Mouse (Mus musculus) forebrain, embryonic 13.5 days (tissue): ENCODE measurements at regions not wholly inside any gene's neighbourhood (a gene's known extent, or its start where the extent isn't known, plus 50 kb on each side); places are given as distances from the start of the nearest gene placed in this dataset.

Experiments
- ATAC-seq: fragments of 200-750 bp; cut with Nextera tagmentation; 2 replicates; pipeline ENCODE4 v1.8.0; 2017
- H3K27ac ChIP-seq: fragments of 300-500 bp; sonication (generic); 2 replicates; pipeline ENCODE4 v1.5.1; 2015; ENCODE audit warnings: inconsistent platforms, mild to moderate bottlenecking, moderate library complexity
- H3K27me3 ChIP-seq: fragments of 300-500 bp; sonication (generic); 2 replicates; pipeline ENCODE4 v1.6.1; 2015; ENCODE audit warnings: mild to moderate bottlenecking, inconsistent platforms
- H3K36me3 ChIP-seq: fragments of 300-500 bp; sonication (generic); 2 replicates; pipeline ENCODE4 v1.6.1; 2015; ENCODE audit warnings: mild to moderate bottlenecking, inconsistent platforms; ENCODE audit not compliant: poor library complexity, severe bottlenecking
- H3K4me1 ChIP-seq: fragments of 300-500 bp; sonication (generic); 2 replicates; pipeline ENCODE4 v1.6.1; 2015; ENCODE audit warnings: inconsistent platforms
- H3K4me2 ChIP-seq: fragments of 300-500 bp; sonication (generic); 2 replicates; pipeline ENCODE4 v1.6.1; 2015; ENCODE audit warnings: inconsistent platforms, mild to moderate bottlenecking, moderate library complexity
- H3K4me3 ChIP-seq: fragments of 300-500 bp; sonication (generic); 2 replicates; pipeline ENCODE4 v1.5.1; 2015; ENCODE audit warnings: mild to moderate bottlenecking, inconsistent platforms
- H3K9ac ChIP-seq: fragments of 300-500 bp; sonication (generic); 2 replicates; pipeline ENCODE4 v1.6.1; 2015; ENCODE audit warnings: mild to moderate bottlenecking, inconsistent platforms
- H3K9me3 ChIP-seq: fragments of 300-500 bp; sonication (generic); replicated peaks from 2 replicates; pipeline ENCODE4 v1.6.1; 2016; ENCODE audit warnings: inconsistent platforms
- WGBS: fragments of 180-500 bp; shearing (Covaris S2); methylation state at CpG from one replicate; pipeline ENCODE4 v1.1.7; 2015; 5-methylcytosine and 5-hydroxymethylcytosine counted together

DNA sequence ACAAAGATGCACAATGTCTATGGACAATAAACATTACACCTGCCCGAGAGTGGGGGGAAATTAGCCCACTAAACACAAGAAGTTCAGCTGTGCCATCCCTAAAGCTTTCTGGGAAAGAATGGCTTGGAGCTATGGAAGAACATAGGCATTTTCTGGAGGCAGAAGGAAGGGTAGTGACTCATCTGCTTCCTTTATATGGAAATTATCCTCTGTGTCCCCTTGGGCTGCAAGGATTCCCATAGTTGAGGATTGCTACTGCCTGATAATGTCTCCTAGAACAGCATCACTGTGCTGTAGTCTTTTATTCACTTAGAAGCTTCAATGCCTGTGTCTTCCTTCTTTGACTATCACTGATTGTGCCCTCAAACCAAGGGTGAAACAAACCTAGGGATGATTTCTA is 157.3 kb upstream of the Rnd3 start:
- no peaks in the 10 kb centered on the region for H3K9me3 ChIP-seq
- H3K27me3 ChIP-seq: no peaks in the 10 kb centered on the region
- H3K4me3 ChIP-seq: no peak overlapping the region
- ATAC-seq: no peak
- H3K27ac ChIP-seq: no peak overlapping the region
- no peaks in the 10 kb centered on the region for H3K36me3 ChIP-seq
- H3K4me2 ChIP-seq: no peak overlapping the region
- no peak overlapping the region for H3K9ac ChIP-seq
- no peaks in the 10 kb centered on the region for H3K4me1 ChIP-seq
- WGBS: 82% methylated on average over 1 of the region's 1 CpGs

DNA sequence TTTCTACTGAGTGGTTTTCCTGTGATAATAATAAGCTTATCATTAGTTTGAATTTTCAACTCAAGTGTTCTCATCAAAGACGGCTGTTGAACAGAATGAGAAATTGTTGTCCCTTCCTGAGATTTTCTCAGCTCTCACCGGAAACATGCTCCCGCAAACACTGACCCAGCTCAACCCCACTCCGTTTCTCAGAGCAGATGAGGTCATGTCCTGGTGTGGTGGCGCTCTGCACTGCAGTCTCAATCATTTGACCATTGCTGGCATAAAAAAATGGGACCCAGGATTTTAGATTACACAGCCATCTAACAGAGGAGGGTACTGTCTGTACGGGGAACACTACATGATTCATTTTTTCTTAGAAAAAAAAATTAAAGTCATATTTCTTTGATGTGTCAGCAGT is 156.5 kb upstream of the Rnd3 start:
- Histone ChIP-seq H3K9ac (no peak overlapping the region), H3K27me3 (no peaks in the 10 kb centered on the region), H3K4me1 (no peaks in the 10 kb centered on the region), H3K9me3 (no peaks in the 10 kb centered on the region), H3K27ac (no peak overlapping the region), H3K4me3 (no peak overlapping the region), H3K36me3 (no peaks in the 10 kb centered on the region), H3K4me2 (no peak overlapping the region)
- no peak for ATAC-seq
- 74% methylated on average over 6 of the region's 6 CpGs for WGBS

DNA sequence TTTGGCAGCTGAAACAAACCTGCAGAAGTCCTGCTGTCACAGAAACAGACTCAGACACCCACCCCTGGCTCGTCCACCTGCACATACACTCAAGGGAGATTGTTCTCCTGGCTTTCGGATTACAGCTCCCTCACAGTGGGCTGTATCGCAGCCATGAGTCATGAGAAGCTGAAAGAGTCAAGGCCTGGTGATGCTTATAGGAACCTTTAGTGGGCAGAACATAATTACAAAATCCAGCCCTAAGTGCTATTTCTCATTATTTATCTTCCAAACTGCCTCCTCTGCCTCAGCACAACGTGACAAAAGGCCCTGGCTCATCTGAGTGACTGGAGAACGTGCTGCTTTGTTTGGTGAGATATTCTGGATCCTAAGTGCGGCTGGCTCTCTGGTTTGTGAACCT is 155.8 kb upstream of the Rnd3 start:
- H3K9me3 ChIP-seq: no peaks in the 10 kb centered on the region
- no peak overlapping the region for H3K4me2 ChIP-seq
- H3K9ac ChIP-seq: no peak overlapping the region
- H3K27ac ChIP-seq: no peak overlapping the region
- no peak for ATAC-seq
- no peaks in the 10 kb centered on the region for H3K27me3 ChIP-seq
- no peak overlapping the region for H3K4me3 ChIP-seq
- WGBS: 75% methylated on average over 6 of the region's 6 CpGs
- H3K36me3 ChIP-seq: no peaks in the 10 kb centered on the region
- no peaks in the 10 kb centered on the region for H3K4me1 ChIP-seq

DNA sequence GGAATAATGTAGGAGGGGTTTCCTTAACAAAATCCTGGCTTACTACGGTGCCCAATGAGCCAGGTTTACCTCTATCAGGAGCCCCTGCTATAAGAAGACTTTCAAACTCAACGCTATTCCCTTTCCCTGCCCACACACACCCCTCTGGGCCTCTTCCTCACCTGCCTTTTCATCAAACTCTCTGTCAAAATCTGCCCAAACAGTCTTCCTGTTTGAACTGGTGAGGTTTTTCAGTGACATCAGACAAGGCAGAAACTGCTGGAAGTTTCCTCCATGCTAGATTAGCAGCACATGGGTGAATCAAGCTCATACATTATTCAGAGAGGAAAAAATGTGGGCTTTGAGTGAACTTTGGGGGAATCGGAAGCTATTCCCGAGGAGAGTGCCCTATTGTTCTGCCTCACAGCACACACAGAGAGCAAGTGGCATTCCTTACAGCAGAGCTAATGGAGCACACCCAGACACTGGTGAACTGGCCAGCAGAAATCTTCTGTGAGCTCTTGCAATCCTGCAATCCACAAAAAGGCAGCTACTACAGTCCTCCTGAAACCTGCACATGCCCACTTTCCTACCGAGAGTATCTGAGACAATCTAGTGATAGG is 141.8 kb upstream of the Rnd3 start:
- WGBS: 36% methylated on average over 5 of the region's 5 CpGs
- H3K27me3 ChIP-seq: no peaks in the 10 kb centered on the region
- H3K9me3 ChIP-seq: no peaks in the 10 kb centered on the region
- H3K4me1 ChIP-seq: peaks cover 7% of the 10 kb centered on the region
- H3K36me3 ChIP-seq: no peaks in the 10 kb centered on the region
- ATAC-seq: peak; percentile 65; the same call in 1 of the 2 replicates
- H3K27ac ChIP-seq: no peak overlapping the region
- no peak overlapping the region for H3K4me3 ChIP-seq
- no peak overlapping the region for H3K4me2 ChIP-seq
- no peak overlapping the region for H3K9ac ChIP-seq

- H3K27ac ChIP-seq: no peak overlapping the region
- H3K27me3 ChIP-seq: no peaks in the 10 kb centered on the region
- no peak for ATAC-seq
- peaks cover 18% of the 10 kb centered on the region for H3K4me1 ChIP-seq
- no peak overlapping the region for H3K9ac ChIP-seq
- no peaks in the 10 kb centered on the region for H3K9me3 ChIP-seq
- H3K4me2 ChIP-seq: no peak overlapping the region
- H3K36me3 ChIP-seq: no peaks in the 10 kb centered on the region
- WGBS: 92% methylated on average over 3 of the region's 3 CpGs
- H3K4me3 ChIP-seq: no peak overlapping the region
These were observed 139.8 kb upstream of the Rnd3 start for GRCm38 (mm10) chr2:51288678-51289077.

DNA sequence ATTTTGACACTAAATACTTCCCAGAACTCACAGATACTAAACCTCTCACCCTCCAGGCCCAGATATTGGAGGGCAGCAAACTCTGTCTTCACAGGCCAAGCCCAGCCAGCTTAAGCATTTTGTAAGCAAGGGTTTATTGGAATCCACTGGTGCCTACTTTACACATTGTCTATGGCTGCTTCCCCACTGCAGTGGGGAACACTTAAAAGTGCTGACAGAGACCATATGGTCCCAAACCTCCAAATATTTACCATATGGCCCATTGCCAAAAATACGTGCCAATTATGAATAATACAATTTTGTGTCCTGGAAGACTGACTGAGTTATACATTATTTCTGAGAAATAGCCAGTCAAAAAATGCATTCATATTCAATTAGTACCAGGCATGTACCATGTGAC is 136.7 kb upstream of the Rnd3 start:
- Histone ChIP-seq H3K9me3 (no peaks in the 10 kb centered on the region), H3K27ac (no peak overlapping the region), H3K4me1 (peaks cover 15% of the 10 kb centered on the region), H3K4me3 (no peak overlapping the region), H3K27me3 (no peaks in the 10 kb centered on the region), H3K9ac (no peak overlapping the region), H3K36me3 (no peaks in the 10 kb centered on the region), H3K4me2 (no peak overlapping the region)
- peak; percentile 67 for ATAC-seq
- 76% methylated on average over 1 of the region's 1 CpGs for WGBS

GRCm38 (mm10) chr2:51284781-51285225 is 135.9 kb upstream of the Rnd3 start:
- Histone ChIP-seq H3K4me3 (no peak overlapping the region), H3K27ac (peak overlapping the region; percentile 73), H3K4me1 (peaks cover 11% of the 10 kb centered on the region), H3K9me3 (no peaks in the 10 kb centered on the region), H3K4me2 (peak overlapping the region; percentile 42), H3K27me3 (no peaks in the 10 kb centered on the region), H3K9ac (no peak overlapping the region), H3K36me3 (no peaks in the 10 kb centered on the region)
- WGBS: 24% methylated on average over 4 of the region's 4 CpGs
- peak; percentile 86 for ATAC-seq

DNA sequence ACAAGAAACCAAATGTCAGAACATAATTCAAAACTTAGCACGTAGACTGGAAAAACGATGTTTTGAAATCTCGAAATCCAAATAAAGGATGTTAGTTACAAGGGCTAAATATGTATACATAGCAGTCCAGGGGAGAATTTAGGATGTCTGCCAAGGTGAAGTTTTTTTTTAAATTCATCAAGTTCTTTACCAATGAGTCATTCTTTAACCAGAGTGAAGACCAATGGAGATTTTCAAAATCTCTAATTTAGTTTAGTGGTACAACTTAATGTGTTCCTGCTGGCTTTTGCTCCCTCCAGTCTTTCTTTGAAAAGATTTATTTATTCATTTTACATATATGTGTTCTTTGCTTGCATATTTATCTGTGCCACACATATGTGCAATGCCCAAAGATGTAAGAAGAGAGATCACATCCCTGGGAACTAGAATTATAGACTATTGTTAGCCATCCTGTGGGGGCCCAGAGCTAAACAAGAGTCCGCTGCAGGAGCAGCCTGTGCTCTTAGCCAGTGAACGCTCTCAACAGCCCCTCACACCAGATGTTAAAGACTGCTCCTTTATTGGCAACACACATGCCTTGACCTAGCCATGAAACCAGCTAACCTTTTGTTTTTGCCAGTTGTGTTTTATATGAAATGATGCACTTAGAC is 130.6 kb upstream of the Rnd3 start:
- Histone ChIP-seq H3K9ac (no peak overlapping the region), H3K9me3 (no peaks in the 10 kb centered on the region), H3K27me3 (no peaks in the 10 kb centered on the region), H3K4me2 (no peak overlapping the region), H3K4me1 (peaks cover 1% of the 10 kb centered on the region; the same call in 1 of the 2 replicates), H3K27ac (no peak overlapping the region), H3K4me3 (no peak overlapping the region), H3K36me3 (no peaks in the 10 kb centered on the region)
- WGBS: 80% methylated on average over 5 of the region's 5 CpGs
- no peak for ATAC-seq

DNA sequence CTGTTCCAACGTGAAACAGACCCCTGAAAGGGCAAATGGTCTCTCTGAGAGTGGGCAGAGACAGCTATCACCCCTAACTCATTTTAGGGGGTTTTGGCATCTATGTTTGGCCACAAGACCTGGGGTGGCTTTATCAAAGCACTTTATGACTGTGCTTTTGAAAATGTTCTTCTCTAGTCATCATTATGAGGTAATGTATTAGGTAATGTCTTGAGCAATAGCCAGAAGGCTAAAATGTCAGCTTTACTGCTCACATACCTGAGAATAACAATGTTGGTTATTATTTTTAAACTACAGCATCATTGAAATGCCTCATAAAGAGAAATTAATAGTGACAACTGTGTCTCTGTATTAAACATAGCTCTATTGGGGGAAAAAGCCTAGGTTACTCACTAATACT is 129.9 kb upstream of the Rnd3 start:
- Histone ChIP-seq H3K36me3 (no peaks in the 10 kb centered on the region), H3K9ac (no peak overlapping the region), H3K4me2 (no peak overlapping the region), H3K27me3 (no peaks in the 10 kb centered on the region), H3K4me3 (no peak overlapping the region), H3K27ac (no peak overlapping the region), H3K9me3 (no peaks in the 10 kb centered on the region), H3K4me1 (no peaks in the 10 kb centered on the region)
- 85% methylated on average over 1 of the region's 1 CpGs for WGBS
- no peak for ATAC-seq

DNA sequence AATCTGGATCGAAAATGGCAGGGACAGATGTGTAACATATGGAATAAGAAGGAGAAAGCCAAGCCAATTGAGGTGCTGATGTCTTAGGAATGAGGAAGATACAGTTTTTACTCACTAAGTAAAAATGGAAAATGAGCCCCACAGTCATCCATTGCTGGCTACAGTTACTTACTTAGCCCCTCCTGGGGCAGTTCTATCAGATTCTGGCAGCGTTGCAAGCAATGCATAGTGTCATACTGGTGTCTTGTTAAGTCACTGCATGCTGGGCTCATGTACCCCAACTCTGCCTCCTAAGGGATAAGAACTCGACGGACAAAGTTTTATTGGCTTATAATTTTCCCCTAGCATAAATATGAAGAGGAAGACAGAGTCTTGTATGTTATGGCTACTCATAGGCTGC is 129.4 kb upstream of the Rnd3 start:
- 90% methylated on average over 4 of the region's 4 CpGs for WGBS
- H3K9ac ChIP-seq: no peak overlapping the region
- no peaks in the 10 kb centered on the region for H3K36me3 ChIP-seq
- no peak overlapping the region for H3K27ac ChIP-seq
- H3K4me1 ChIP-seq: no peaks in the 10 kb centered on the region
- no peaks in the 10 kb centered on the region for H3K27me3 ChIP-seq
- H3K4me2 ChIP-seq: no peak overlapping the region
- no peak overlapping the region for H3K4me3 ChIP-seq
- ATAC-seq: no peak
- H3K9me3 ChIP-seq: no peaks in the 10 kb centered on the region

DNA sequence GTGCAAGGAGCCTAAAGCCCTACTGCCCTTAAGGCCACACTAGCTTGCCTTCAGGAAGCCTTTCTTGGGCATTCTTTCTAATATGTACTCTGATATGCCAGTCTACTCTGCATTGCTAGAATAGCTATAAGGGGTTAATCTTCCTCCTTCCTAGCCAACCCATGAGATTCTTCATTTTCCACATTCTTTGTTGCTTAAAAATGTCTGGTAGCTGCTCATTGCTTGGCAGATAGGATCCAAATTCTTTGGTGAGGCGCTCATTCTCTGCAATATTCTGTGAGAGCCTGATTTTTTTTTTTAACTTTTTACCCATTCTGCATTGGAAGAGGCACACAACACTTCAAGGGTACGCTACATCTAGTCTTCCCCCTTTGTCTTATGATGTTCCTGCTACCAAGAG is 127.7 kb upstream of the Rnd3 start:
- Histone ChIP-seq H3K9me3 (no peaks in the 10 kb centered on the region), H3K4me3 (no peak overlapping the region), H3K9ac (no peak overlapping the region), H3K27me3 (no peaks in the 10 kb centered on the region), H3K27ac (no peak overlapping the region), H3K4me2 (no peak overlapping the region), H3K36me3 (no peaks in the 10 kb centered on the region), H3K4me1 (no peaks in the 10 kb centered on the region)
- ATAC-seq: no peak
- WGBS: 93% methylated on average over 2 of the region's 2 CpGs

DNA sequence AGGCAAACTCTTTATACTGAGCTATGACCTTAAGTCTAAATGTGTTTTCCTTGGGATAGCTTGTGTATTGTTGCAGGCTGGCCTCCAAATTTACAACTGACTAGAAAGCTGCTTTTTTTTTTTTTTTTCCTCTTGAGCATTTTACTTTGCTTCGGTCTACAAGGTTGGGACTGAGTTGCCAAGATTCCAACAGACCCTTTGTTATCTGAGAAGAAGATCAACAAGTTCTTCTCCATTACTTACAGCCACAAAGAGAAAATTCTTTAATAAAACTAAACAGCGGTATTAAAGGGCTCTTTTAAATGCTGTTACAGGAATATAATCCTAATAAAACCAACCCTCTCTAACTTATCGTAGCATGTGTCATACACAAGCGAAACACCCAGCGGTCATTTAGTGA is 124.4 kb upstream of the Rnd3 start:
- Histone ChIP-seq H3K4me1 (no peaks in the 10 kb centered on the region), H3K4me2 (no peak overlapping the region), H3K9ac (no peak overlapping the region), H3K27ac (no peak overlapping the region), H3K4me3 (no peak overlapping the region), H3K36me3 (no peaks in the 10 kb centered on the region), H3K27me3 (no peaks in the 10 kb centered on the region), H3K9me3 (no peaks in the 10 kb centered on the region)
- no peak for ATAC-seq
- WGBS: 84% methylated on average over 5 of the region's 5 CpGs

DNA sequence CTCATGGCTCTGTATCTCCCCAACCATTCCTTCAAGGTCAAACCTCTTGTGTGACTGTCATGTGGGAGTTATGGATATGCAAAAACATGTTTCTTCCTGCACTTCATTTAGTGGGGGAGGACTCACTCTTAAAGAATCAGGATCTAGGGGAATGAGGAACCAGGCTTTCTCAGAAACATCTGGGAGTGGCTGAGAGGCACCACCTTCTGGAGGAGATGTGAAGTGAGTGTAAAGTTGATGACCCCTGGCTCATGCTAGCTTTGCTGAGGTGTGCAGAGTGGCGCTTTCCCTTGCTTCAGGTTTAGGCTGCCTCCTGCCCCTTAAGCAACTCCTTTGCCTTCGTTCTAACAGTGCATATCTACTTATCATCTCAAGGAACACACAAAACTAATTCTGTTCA is 119.6 kb upstream of the Rnd3 start:
- H3K4me3 ChIP-seq: no peak overlapping the region
- WGBS: 75% methylated on average over 2 of the region's 2 CpGs
- ATAC-seq: no peak
- no peak overlapping the region for H3K9ac ChIP-seq
- no peak overlapping the region for H3K27ac ChIP-seq
- H3K36me3 ChIP-seq: no peaks in the 10 kb centered on the region
- H3K4me2 ChIP-seq: no peak overlapping the region
- no peaks in the 10 kb centered on the region for H3K9me3 ChIP-seq
- H3K27me3 ChIP-seq: no peaks in the 10 kb centered on the region
- H3K4me1 ChIP-seq: no peaks in the 10 kb centered on the region
